Mouse (Mus musculus) forebrain, embryonic 11.5 days (tissue): Measurements from ENCODE around the gene Pptc7. TPM values are rescaled to one million over a fixed set of nuclear protein-coding genes. Genes with fewer than 3 reads are reported as not detected.
"Not testable (repeated sequence)": the region's sequence is repeated elsewhere in the genome, so short reads cannot be mapped to it uniquely, and the experiment has no call there.

Source experiments
- ATAC-seq: fragments of 200-750 bp; cut with Nextera tagmentation; replicated peaks from 2 replicates; pipeline ENCODE4 v1.8.0; 2017; ENCODE audit warnings: moderate TSS enrichment; ENCODE audit not compliant: low FRiP score
- DNase-seq: peaks from one replicate; pipeline ENCODE4 v3.0.0-alpha.2; 2017; ENCODE audit warnings: low spot score
- H3K27ac ChIP-seq: fragments of 300-500 bp; sonication (generic); 2 replicates; pipeline ENCODE4 v1.5.1; 2014; ENCODE audit warnings: low read depth, low read length
- H3K27me3 ChIP-seq: fragments of 300-500 bp; sonication (generic); 2 replicates; pipeline ENCODE4 v1.6.1; 2014; ENCODE audit warnings: mild to moderate bottlenecking, low read length, mixed read lengths; ENCODE audit not compliant: control insufficient read depth, insufficient read depth
- H3K36me3 ChIP-seq: fragments of 300-500 bp; sonication (generic); 2 replicates; pipeline ENCODE4 v1.6.1; 2014; ENCODE audit warnings: mild to moderate bottlenecking, low read length, moderate library complexity, mixed read lengths; ENCODE audit not compliant: control insufficient read depth, insufficient read depth
- H3K4me1 ChIP-seq: fragments of 300-500 bp; sonication (generic); replicated peaks from 2 replicates; pipeline ENCODE4 v1.6.1; 2014; ENCODE audit warnings: low read length, mixed read lengths; ENCODE audit not compliant: control insufficient read depth, insufficient read depth
- H3K4me2 ChIP-seq: fragments of 300-500 bp; sonication (generic); 2 replicates; pipeline ENCODE4 v1.6.1; 2014; ENCODE audit warnings: low read depth, mild to moderate bottlenecking, low read length, moderate library complexity, mixed read lengths; ENCODE audit not compliant: severe bottlenecking
- H3K4me3 ChIP-seq: fragments of 300-500 bp; sonication (generic); 2 replicates; pipeline ENCODE4 v1.5.1; 2014; ENCODE audit warnings: low read depth, low read length
- H3K9ac ChIP-seq: fragments of 300-500 bp; sonication (generic); 2 replicates; pipeline ENCODE4 v1.6.1; 2014; ENCODE audit warnings: low read length
- H3K9me3 ChIP-seq: fragments of 300-500 bp; sonication (generic); 2 replicates; pipeline ENCODE4 v1.6.1; 2016; ENCODE audit warnings: low read length, mixed read lengths; ENCODE audit not compliant: control insufficient read depth
- WGBS: fragments of 180-500 bp; shearing (Covaris S2); extraction: QIAGEN DNeasy Blood & Tissue Kit; methylation state at CpG from one replicate; pipeline ENCODE4 v1.1.7; 2014; 5-methylcytosine and 5-hydroxymethylcytosine counted together
- polyA plus RNA-seq: library from polyadenylated mRNA; unstranded; fragments of >200 nt; fragmentation: Nextera tagmentation; extraction: Ambion mirVana; gene quantifications from 2 replicates; pipeline ENCODE4 v1.2.1, GENCODE M21; 2014

The Pptc7 gene
- polyA plus RNA-seq, 1 experiment from 2014 or later: 9.1 TPM

GRCm38 (mm10) chr5:122312942-122313684, 28.9 kb downstream of the Pptc7 start:
- no peaks in the 10 kb centered on the region for H3K9me3 ChIP-seq
- H3K4me2 ChIP-seq: no peak overlapping the region
- 90% methylated on average over 17 of the region's 17 CpGs for WGBS
- H3K9ac ChIP-seq: no peak overlapping the region
- no peaks in the 10 kb centered on the region for H3K27me3 ChIP-seq
- peaks cover 2% of the 10 kb centered on the region; the same call in 1 of the 2 replicates for H3K36me3 ChIP-seq
- ATAC-seq (no peak), DNase-seq (peak; percentile 19)
- no peak overlapping the region for H3K27ac ChIP-seq
- H3K4me1 ChIP-seq: no peaks in the 10 kb centered on the region
- H3K4me3 ChIP-seq: no peak overlapping the region

GRCm38 (mm10) chr5:122314966-122315667, 31.0 kb downstream of the Pptc7 start:
- H3K27me3 ChIP-seq: no peaks in the 10 kb centered on the region
- peak; percentile 49 for DNase-seq
- H3K27ac ChIP-seq: no peak overlapping the region
- H3K4me3 ChIP-seq: no peak overlapping the region
- peaks cover 2% of the 10 kb centered on the region; the same call in 1 of the 2 replicates for H3K36me3 ChIP-seq
- no peaks in the 10 kb centered on the region for H3K9me3 ChIP-seq
- 79% methylated on average over 20 of the region's 20 CpGs for WGBS
- H3K9ac ChIP-seq: no peak overlapping the region
- no peak overlapping the region for H3K4me2 ChIP-seq
- ATAC-seq: no peak
- no peaks in the 10 kb centered on the region for H3K4me1 ChIP-seq

DNA sequence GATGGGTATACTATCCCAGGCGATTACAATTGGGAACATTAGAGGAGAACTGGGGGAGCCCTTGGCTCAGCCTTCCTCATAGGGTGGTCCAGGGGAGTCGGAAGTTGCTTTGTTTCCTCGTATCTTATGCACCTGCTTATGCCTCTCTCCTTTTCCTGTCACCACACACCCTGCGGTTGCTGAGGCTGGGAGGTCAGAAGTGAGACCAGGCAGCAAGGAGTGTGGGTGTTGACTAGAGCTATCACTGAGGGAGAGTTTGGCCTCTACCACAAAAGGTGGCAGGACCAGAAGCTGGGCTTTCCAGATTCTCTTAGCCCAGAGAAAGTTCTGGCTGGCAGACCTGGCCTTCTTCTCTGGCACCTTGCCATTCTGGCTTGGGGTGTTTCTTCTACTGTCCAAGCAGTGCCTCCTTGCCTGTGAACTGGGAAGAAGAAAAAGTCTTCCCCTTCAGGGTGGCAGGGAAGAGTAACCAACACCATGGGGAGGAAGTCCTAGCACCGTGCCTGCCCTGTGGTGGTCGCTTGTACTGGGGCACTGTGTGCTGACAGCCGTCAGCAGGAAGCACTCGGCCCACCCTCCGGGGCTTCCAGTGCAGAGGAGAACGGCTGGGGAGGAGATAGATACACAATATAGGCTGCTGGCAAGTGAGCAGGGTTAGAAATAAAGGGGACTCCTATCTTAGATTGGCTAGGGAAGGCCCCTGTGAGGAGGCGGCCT, 33.3 kb downstream of the Pptc7 start:
- Histone ChIP-seq H3K9ac (no peak overlapping the region), H3K27me3 (no peaks in the 10 kb centered on the region), H3K4me1 (no peaks in the 10 kb centered on the region), H3K4me2 (no peak overlapping the region), H3K27ac (no peak overlapping the region), H3K4me3 (no peak overlapping the region), H3K9me3 (no peaks in the 10 kb centered on the region), H3K36me3 (peaks cover 2% of the 10 kb centered on the region; the same call in 1 of the 2 replicates)
- WGBS: 81% methylated on average over 11 of the region's 11 CpGs
- DNase-seq (no peak), ATAC-seq (no peak)

DNA sequence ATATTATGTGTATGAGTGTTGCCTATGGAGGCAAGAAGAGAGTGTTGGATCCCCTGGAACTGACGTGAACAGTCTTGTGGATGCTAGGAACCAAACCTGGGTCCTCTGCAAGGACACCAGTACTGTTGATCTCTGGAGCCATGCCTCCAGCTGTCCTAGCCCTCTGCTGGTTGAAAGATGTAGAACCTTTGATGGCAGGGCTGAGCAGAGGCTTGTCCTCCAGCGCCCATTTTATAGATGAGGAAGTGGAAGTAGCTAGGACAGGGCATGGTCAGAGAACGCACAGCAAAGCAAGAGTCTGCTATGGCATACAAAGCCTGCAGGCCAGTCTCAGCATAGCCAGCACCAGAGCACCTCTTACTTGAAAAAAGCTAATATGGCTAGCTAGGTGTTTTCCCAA, 33.9 kb downstream of the Pptc7 start:
- no peak for ATAC-seq
- DNase-seq: no peak
- no peaks in the 10 kb centered on the region for H3K9me3 ChIP-seq
- H3K27me3 ChIP-seq: no peaks in the 10 kb centered on the region
- no peaks in the 10 kb centered on the region for H3K4me1 ChIP-seq
- no peak overlapping the region for H3K4me3 ChIP-seq
- H3K27ac ChIP-seq: no peak overlapping the region
- WGBS: 71% methylated on average over 3 of the region's 3 CpGs
- H3K9ac ChIP-seq: no peak overlapping the region
- no peak overlapping the region for H3K4me2 ChIP-seq
- H3K36me3 ChIP-seq: peaks cover 2% of the 10 kb centered on the region; the same call in 1 of the 2 replicates

DNA sequence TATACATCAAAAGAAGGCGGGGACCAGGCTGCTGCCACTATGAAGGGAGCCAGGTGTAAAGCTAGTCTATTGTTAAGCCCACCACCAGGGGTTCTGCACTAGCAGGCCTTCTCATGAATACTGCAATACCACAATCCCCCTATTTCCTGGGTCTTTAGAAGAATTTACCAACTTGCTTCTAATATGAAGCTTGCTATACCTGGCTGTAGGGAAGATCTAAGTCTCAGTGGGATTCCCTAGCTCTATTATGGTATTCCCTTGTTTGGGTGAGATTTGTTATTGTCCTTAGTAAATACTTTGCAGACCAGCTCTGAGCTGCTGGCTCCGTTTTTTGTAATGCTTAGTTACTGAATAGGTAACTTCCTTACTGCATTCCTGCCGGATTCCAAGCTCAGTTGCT, 34.8 kb downstream of the Pptc7 start:
- not testable (repeated sequence) for H3K36me3 ChIP-seq, H3K27ac ChIP-seq, H3K4me3 ChIP-seq, H3K4me1 ChIP-seq, H3K27me3 ChIP-seq, ATAC-seq, H3K9ac ChIP-seq, DNase-seq, H3K9me3 ChIP-seq, H3K4me2 ChIP-seq
- 72% methylated on average over 3 of the region's 3 CpGs for WGBS

- no peaks in the 10 kb centered on the region for H3K27me3 ChIP-seq
- no peaks in the 10 kb centered on the region; the same call in 1 of the 2 replicates for H3K36me3 ChIP-seq
- H3K9ac ChIP-seq: no peak overlapping the region
- WGBS: 82% methylated on average over 14 of the region's 14 CpGs
- no peaks in the 10 kb centered on the region for H3K4me1 ChIP-seq
- H3K4me2 ChIP-seq: no peak overlapping the region
- H3K9me3 ChIP-seq: no peaks in the 10 kb centered on the region
- no peak overlapping the region for H3K27ac ChIP-seq
- no peak overlapping the region for H3K4me3 ChIP-seq
- ATAC-seq: no peak
- no peak for DNase-seq
These were observed 35.5 kb downstream of the Pptc7 start for GRCm38 (mm10) chr5:122319474-122320204.

GRCm38 (mm10) chr5:122320205-122320781, 36.1 kb downstream of the Pptc7 start:
- Histone ChIP-seq H3K9ac (no peak overlapping the region), H3K27me3 (no peaks in the 10 kb centered on the region), H3K4me2 (no peak overlapping the region), H3K4me3 (no peak overlapping the region), H3K36me3 (no peaks in the 10 kb centered on the region; the same call in 1 of the 2 replicates), H3K27ac (no peak overlapping the region), H3K9me3 (no peaks in the 10 kb centered on the region), H3K4me1 (no peaks in the 10 kb centered on the region)
- WGBS: 89% methylated on average over 12 of the region's 12 CpGs
- DNase-seq (no peak), ATAC-seq (no peak)

GRCm38 (mm10) chr5:122323523-122323922, 39.4 kb downstream of the Pptc7 start:
- no peaks in the 10 kb centered on the region; the same call in 1 of the 2 replicates for H3K36me3 ChIP-seq
- H3K4me1 ChIP-seq: no peaks in the 10 kb centered on the region
- no peak overlapping the region for H3K4me2 ChIP-seq
- peak; percentile 60 for DNase-seq
- no peak overlapping the region for H3K4me3 ChIP-seq
- no peak overlapping the region for H3K9ac ChIP-seq
- no peak overlapping the region for H3K27ac ChIP-seq
- 64% methylated on average over 8 of the region's 8 CpGs for WGBS
- ATAC-seq: no peak
- H3K27me3 ChIP-seq: no peaks in the 10 kb centered on the region
- H3K9me3 ChIP-seq: no peaks in the 10 kb centered on the region
